Mouse (Mus musculus) c-Kit-negative CD71-positive TER-119-positive erythroid progenitor cells, embryonic 14.5 days (primary cell): Measurements from ENCODE around the gene Morc1.

Experiments used
- DNase-seq: peaks from one replicate; pipeline ENCODE4 v3.0.0-alpha.2; 2013; ENCODE audit warnings: low read depth, low spot score

The Morc1 gene

GRCm38 (mm10) chr16:48431027-48431426 is at the start of gene Morc1:
Gene Morc1, plus strand, starts transcription at chr16:48431237.
- no peak for DNase-seq

DNA sequence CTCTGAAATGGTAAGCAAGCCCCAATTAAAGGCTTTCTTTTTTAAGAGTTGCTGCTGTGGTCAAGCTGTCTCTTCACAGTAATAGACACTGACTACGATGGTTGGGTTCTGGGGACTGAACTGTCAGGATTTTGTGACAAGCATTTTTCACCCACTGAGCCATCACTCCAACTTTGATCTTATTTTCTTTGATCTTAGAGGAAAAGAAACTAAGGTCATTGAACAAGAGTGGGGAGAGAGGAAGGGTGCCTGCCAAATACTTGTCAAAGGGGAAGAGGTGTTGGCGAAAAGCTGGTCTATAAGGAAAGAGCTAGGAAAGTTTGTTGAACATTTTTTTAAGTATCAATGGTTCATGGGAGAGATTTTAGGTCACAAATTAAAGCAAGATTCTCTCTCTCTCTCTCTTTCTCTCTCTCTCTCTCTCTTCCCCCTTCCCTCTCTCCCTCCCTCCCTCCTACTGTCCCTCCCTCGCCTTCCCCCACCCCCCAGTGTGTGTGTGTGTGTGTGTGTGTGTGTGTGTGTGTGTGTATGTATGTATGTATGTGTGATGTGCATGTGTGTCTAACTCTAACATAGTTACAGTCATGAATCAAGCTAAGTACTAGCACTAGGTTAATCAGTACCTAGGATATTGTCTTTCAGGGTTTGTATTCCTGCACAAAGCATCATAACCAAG is 47.3 kb upstream of the Morc1 start:
- no peak for DNase-seq

- no peak for DNase-seq
These were observed 44.1 kb upstream of the Morc1 start for GRCm38 (mm10) chr16:48386982-48387381.

DNA sequence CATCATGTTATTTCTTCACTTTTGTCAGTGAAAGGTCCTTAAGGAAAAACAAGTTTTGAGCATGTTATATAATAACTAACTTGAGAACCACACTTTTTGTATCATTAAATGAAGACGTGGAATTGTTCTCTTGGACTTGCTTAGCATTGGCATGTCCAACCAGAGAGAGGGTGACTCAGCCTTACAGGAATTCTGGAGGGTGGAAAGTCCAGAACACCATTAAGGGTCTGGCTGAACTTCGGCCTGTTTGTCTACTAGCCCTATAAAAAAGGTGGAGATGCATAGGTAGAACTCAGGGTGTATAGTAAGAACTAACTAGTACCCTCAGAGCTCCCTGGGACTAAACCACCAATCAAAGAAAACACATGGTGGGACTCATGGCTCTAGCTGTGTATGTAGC is 35.8 kb upstream of the Morc1 start:
- DNase-seq: no peak

- no peak for DNase-seq
These were observed 28.1 kb upstream of the Morc1 start for GRCm38 (mm10) chr16:48402963-48403362.

GRCm38 (mm10) chr16:48403423-48403822 is 27.6 kb upstream of the Morc1 start:
- no peak for DNase-seq

DNA sequence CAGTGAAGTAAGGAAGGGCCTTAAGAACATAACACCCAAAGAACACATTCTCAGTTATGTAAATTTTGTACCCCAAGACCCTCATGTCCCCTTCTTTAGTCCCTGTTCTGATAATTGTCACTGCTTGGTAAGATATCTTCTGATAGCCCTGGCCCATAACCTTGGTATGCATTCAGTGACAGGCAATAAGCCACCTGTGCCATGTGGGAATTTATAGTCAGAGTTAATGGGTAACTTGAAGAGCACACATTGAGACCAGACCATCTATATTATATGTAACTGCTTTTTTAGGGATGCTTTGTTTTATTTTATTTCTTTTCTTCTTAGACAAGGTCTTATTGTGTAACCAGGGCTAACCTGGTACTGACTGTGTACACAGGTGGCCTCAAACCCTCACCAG is 27.0 kb upstream of the Morc1 start:
- no peak for DNase-seq

DNA sequence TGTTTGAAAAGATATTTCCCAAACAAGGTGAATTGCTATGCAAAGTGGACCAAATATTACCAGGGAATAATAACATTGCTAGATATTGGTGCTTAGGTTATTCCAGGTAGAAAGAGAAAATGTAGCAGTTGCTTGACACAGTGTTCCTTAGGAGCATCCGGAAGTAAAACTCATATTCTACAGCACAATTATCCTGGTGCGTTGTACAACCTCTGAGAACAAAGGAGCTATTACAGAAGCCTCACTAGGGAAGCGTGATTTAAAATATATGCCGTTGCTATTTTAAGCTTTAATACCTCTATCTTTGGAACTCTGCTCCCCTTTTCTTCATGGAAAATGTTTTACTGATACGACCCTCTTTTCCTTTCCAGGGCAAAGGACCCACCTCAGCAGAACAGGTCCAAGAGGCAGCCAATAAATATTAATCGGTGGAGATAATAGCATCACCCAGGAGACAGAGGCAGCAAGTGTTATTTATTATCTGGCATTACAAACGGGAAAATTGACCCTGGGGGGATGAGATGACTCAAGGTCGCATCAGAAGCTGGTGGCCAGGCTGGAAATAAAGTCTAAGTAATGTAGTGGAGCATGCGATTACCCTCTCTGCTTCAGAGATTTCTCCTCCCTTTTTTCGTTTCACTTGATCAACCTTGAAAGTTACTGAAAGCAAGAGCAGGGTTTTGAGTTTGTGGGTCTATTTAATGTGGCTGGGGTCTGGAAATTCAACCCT is 25.2 kb upstream of the Morc1 start:
- no peak for DNase-seq

- DNase-seq: no peak
These were observed 21.5 kb upstream of the Morc1 start for GRCm38 (mm10) chr16:48409580-48409979.

GRCm38 (mm10) chr16:48410125-48410524 is 20.9 kb upstream of the Morc1 start:
- DNase-seq: no peak

DNA sequence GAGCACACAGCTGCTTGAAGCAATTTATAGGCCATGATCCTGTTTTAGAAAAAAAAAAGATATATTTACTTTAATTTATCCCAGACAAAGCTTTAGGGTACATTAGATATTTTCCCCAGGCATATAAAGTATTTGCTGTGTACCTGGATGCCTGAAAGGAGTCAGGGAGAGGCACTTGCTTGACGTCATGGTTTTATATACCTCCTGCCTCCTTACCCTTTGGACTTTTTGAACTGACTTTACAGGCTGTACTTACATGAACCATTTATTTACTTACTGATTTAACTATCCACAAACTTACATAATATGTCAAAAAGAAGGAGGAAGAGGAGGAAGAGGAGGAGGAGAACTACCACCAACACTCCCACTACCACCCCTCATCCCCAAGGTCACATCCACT is 18.8 kb upstream of the Morc1 start, which contains the start of gene Gm5485:
Gm5485 (minus strand) TSS at position 171 of the 400 bp plus-strand sequence.
- DNase-seq: no peak

DNA sequence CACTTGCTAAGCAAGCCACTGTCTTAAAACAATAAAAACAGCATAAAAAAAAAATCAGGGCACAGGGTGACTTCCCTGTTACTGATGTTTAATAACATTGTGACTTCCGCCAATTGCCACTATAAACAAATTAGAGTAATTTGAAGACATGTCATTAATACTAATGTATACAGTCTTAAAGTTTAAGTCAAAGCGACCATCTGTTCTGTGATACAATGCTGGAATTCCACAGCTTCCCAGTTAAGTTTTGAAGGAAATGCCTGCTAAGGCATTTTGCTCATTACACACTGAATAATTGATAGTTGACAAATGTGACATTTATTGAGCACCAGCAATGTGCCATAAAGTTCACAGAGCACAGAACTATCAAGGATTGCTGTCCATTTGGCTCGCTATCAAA is 12.5 kb upstream of the Morc1 start:
- no peak for DNase-seq

GRCm38 (mm10) chr16:48419035-48419434 is 12.0 kb upstream of the Morc1 start:
- no peak for DNase-seq

DNA sequence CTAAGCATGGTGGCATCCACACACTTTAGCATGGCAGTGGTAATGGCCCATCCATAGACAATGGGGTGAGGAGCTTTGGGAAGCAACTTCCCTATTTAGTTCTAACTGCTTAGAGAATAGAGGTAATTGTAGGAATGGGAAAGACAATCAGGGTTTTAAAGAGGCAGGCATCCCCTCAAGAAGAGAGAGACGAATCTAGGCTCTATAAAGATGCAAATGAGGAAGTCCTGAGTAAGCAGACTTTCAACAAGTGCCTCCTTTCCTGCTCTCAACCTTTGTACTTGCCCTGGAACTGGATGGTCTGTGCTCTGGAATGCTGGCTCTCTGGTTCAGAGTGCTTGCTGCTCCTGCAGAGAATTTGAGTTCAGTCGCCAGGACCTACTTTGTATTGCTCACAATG is 8.5 kb upstream of the Morc1 start:
- no peak for DNase-seq

- no peak for DNase-seq
These were observed 7.0 kb upstream of the Morc1 start for GRCm38 (mm10) chr16:48424069-48424468.

DNA sequence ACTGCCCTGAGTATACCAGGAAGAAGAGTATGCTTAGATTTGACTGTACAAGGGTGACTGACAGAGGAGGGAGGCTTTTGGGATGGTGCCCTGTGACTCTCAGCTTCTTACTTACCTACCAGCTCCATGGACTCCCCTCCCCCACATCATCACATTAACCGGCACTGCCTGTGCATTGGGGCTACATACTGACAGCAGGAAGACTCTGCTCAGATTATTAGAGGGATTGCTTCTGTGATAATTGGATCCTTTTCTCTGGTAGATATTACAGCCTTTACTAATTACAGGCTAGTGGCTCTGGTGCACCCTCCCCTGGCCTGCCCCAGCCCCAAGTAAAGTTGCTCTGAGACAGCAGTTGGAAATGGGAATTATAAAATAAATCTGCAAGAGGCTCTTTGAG is 1.6 kb upstream of the Morc1 start:
- DNase-seq: no peak

GRCm38 (mm10) chr16:48435454-48435853 is 4.4 kb downstream of the Morc1 start:
- DNase-seq: no peak

- DNase-seq: no peak
These were observed 6.4 kb downstream of the Morc1 start for GRCm38 (mm10) chr16:48437476-48437875.

DNA sequence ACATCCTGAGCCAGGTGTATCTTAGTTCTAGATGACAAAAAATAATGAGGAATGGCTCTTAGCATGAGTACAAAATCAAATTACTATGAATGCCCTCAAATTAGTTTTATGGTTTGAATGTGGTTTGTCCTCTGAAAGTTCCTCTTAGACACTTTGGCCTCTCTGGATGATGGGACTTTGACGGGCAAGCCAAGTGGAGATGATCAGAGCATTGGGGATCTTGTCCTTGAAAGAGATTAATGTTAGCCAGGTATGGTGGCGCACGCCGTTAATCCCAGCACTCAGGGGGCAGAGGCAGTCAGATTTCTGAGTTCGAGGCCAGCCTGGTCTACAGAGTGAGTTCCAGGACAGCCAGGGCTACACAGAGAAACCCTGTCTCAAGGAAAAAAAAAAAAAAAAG is 13.6 kb downstream of the Morc1 start:
- DNase-seq: no peak

GRCm38 (mm10) chr16:48446161-48446925 is 15.3 kb downstream of the Morc1 start:
- no peak for DNase-seq

DNA sequence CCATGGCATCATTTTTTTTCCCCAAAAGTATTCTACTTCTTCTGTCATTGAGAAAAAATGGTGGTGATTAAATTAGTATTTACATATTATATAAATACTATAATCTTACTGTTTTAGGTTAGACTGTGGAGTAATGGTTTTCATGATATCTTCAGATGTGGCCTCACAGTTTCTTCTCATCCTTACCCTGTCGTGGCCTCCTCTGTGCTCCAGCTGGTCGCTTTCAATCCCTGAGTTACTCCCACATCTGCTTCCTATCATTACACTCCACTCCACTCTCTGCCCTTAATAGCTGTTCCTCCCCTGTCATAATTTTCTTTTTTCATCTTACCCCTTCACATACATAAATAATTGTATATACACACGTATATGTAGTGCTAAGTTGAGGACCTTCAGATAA is 22.2 kb downstream of the Morc1 start:
- no peak for DNase-seq

DNA sequence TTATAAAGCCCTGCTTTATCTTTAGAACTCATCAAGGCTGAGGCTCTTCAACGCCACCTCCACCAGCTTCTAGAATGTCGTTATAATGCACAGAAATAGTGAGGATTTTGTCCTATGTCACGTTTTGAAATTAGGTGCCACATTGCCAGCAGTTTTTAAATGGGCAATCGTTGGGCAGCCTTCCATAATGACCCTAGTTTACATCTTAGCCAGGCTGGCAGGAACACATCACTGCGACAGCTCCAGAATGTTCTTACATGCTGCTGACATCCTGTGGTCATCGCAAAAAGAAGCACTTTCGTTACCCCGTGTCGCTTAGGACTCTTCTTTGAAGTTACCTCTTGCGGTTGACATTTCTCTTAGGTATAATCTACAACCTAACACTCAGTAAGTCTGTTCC is 42.4 kb downstream of the Morc1 start:
- DNase-seq: no peak
